Mouse (Mus musculus) gastrocnemius, adult 8-10 months (tissue): ENCODE measurements around the gene Mbtps1. TPM values are rescaled to one million over a fixed set of nuclear protein-coding genes. Genes with fewer than 3 reads are reported as not detected.
A peak's percentile ranks its signal among the peaks of the same experiment; 100 is the strongest.

Source experiments
- DNase-seq, 2 experiments: peaks; one replicate each; pipeline ENCODE4 v3.0.0; 2022; ENCODE audit warnings: low spot score in 2 of 2
- total RNA-seq, 4 experiments: library from RNA; stranded (reverse); gene quantifications; 2 replicates each; pipeline ENCODE4 v1.2.4; 2022

Gene Mbtps1
- total RNA-seq = 10 to 100 TPM; 18.1 to 24.4 (median 22.5) TPM

GRCm38 (mm10) chr8:119558603-119559401 lies at the start of gene Mbtps1:
Gene Mbtps1 (minus strand): TSS chr8:119558735.
- DNase-seq = peak; percentile 97

- no peak for DNase-seq
Observed at GRCm38 (mm10) chr8:119606224-119606623, 47.7 kb upstream of the Mbtps1 start.

GRCm38 (mm10) chr8:119604996-119605395 lies 46.5 kb upstream of the Mbtps1 start, which contains the start of gene Taf1c:
Gene Taf1c (minus strand): TSS chr8:119605222.
- DNase-seq = peak; percentile 89 to 91

- no peak for DNase-seq
Observed at GRCm38 (mm10) chr8:119604398-119604803, 45.9 kb upstream of the Mbtps1 start.

GRCm38 (mm10) chr8:119603771-119604170 lies 45.2 kb upstream of the Mbtps1 start:
- no peak for DNase-seq

GRCm38 (mm10) chr8:119591456-119591855 lies 32.9 kb upstream of the Mbtps1 start:
- DNase-seq = no peak

- no peak for DNase-seq
Observed at GRCm38 (mm10) chr8:119590348-119590747, 31.8 kb upstream of the Mbtps1 start.

- DNase-seq = no peak
Observed at GRCm38 (mm10) chr8:119588844-119589243, 30.3 kb upstream of the Mbtps1 start.

GRCm38 (mm10) chr8:119588321-119588720 lies 29.8 kb upstream of the Mbtps1 start:
- DNase-seq = no peak

- no peak for DNase-seq
Observed at GRCm38 (mm10) chr8:119585901-119586300, 27.4 kb upstream of the Mbtps1 start.

GRCm38 (mm10) chr8:119580441-119581161 lies 22.1 kb upstream of the Mbtps1 start:
- no peak for DNase-seq

- no peak for DNase-seq
Observed at GRCm38 (mm10) chr8:119579096-119579495, 20.6 kb upstream of the Mbtps1 start.

GRCm38 (mm10) chr8:119575366-119575726 lies 16.8 kb upstream of the Mbtps1 start:
- no peak for DNase-seq

- peak; percentile 92 for DNase-seq
Observed at GRCm38 (mm10) chr8:119574437-119575365, 16.2 kb upstream of the Mbtps1 start, which contains the start of the genes Hsdl1 and Dnaaf1. Gene Hsdl1 (minus strand): TSS chr8:119575183. Gene Dnaaf1 (plus strand): TSS chr8:119575235.

GRCm38 (mm10) chr8:119572411-119572810 lies 13.9 kb upstream of the Mbtps1 start:
- DNase-seq = no peak

GRCm38 (mm10) chr8:119571135-119571534 lies 12.6 kb upstream of the Mbtps1 start:
- DNase-seq = no peak

- no peak for DNase-seq
Observed at GRCm38 (mm10) chr8:119569881-119570280, 11.3 kb upstream of the Mbtps1 start.

- no peak for DNase-seq
Observed at GRCm38 (mm10) chr8:119568951-119569350, 10.4 kb upstream of the Mbtps1 start.

- DNase-seq = no peak
Observed at GRCm38 (mm10) chr8:119568251-119568650, 9.7 kb upstream of the Mbtps1 start.

- DNase-seq = no peak
Observed at GRCm38 (mm10) chr8:119566367-119566766, 7.8 kb upstream of the Mbtps1 start.

- no peak for DNase-seq
Observed at GRCm38 (mm10) chr8:119563849-119564251, 5.3 kb upstream of the Mbtps1 start.
